Mouse (Mus musculus): Measurements from ENCODE around the gene Tmem100.

Gene Tmem100

DNA sequence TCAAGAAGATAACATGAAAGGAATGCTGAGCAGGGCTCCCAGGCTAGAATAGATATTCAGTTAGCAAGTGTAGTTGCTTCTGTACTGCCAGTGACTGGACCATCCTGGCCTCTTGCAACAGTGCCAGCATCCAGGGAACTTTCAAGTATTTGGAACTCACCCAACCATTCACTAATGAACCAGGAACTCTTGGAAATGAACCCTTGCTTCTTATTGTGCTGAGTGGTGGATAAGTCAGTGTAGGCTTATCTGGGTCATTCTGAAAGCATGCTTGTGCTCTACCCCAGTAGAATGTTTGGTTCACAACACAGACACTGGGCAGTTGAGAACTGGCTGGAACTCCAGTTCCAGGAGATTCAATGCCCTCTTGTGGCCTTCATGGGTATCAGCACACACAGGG is 29.1 kb downstream of the Tmem100 start:
- no peak for DNase-seq (ENCODE audit: low spot score in 2 of 2)

DNA sequence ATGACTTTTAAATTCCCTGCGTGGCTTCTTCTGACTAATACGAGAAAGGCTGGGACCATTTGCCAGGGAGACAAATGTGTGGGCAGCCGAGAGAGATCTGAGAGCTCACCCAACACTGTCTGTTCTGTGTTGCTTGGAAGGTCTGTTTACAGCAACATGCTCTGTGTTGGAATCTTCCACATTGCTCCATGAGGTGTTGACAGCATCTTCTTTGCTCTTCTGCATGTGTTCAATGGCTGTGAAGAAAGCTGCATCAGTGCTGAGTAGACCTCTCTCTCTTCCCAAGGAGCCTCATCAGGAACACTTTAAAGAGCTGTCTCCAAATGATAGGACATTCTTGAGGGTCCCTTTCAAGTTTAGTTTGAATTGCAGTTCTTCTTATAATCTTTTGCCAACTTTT is 32.5 kb downstream of the Tmem100 start:
- no peak for DNase-seq (ENCODE audit: low spot score in 2 of 2)

- no peak for DNase-seq (ENCODE audit: low spot score in 2 of 2)
These were observed 36.5 kb downstream of the Tmem100 start for GRCm38 (mm10) chr11:90066405-90067250.

DNA sequence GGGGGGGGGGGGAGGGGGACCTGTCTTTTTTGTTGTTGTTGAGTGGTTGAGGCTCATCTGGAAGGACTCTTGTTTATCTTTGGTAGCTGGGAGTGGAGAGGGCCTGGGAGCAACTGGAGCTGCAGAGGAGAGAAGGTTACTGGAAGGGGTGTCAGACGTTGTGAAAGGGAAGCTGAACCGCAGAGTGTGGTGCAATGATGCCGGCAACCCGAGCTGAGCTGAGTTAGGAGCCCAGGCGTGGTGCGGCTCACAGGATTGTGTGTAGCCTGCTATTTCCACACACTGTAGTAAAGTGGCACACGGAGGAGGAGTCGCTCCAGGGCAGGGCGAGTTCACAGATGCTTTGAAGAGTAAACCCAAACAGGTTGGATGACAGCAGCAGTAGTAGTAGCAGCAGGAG is 41.6 kb downstream of the Tmem100 start:
- no peak for DNase-seq (ENCODE audit: low spot score in 2 of 2)

- no peak for DNase-seq (ENCODE audit: low spot score in 2 of 2)
These were observed 43.1 kb downstream of the Tmem100 start for GRCm38 (mm10) chr11:90073201-90073600.

GRCm38 (mm10) chr11:90076666-90077065 is 46.5 kb downstream of the Tmem100 start:
- DNase-seq (ENCODE audit: low spot score in 2 of 2): no peak

DNA sequence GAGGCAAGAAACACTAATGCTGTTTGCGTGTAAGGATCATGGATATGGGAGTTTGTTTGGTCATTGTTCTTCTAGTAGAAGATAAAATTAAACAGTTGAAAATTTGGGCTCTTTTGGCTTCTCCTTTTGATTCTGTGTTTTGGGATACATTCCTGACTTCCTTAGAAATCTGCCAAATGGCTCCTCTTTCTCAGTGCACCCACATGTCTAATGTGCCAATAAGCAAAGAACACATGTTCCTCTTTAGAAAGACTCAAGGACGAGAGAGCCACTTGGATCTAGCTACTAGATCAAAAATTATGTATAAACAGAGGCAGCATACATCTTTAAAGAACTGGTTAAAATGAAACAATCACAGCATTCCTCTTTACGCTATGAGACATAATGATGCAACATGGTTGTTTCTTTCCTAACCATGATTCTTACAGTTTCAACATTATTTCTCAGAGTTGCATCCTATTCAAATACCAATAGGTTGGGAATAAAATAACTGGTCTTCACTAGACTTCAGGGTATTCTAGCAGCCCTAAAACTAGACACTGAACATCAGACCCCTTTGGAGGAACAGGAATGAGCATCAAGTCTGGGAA is 50.6 kb downstream of the Tmem100 start:
- no peak for DNase-seq (ENCODE audit: low spot score in 2 of 2)

- no peak for DNase-seq (ENCODE audit: low spot score in 2 of 2)
These were observed 51.9 kb downstream of the Tmem100 start for GRCm38 (mm10) chr11:90081820-90082596.

DNA sequence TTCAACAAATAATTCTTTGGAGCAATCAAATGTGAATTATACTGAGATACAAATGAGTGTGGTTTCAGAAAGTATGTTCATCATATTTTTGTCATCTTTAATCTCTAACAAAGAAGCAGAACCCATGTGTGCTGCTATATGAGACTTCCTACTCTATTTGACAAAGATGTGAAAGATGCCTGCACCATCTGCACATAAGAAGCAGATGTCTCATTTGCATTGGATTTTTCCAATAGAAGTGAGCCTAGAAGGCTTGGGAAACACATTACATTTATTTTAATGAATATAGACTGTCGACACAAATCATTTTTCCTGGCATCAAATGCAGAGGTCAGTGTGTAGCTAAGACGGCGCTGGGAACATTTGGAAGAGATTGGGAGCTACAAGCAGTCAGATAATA is 52.9 kb downstream of the Tmem100 start:
- no peak for DNase-seq (ENCODE audit: low spot score in 2 of 2)

- no peak for DNase-seq (ENCODE audit: low spot score in 2 of 2)
These were observed 54.0 kb downstream of the Tmem100 start for GRCm38 (mm10) chr11:90084166-90084565.

Data from urinary bladder, adult 18-20 months (tissue).